Mouse (Mus musculus) 416B (cell line): ENCODE results near the gene Slc16a9.

ENCODE experiments used
- DNase-seq: peaks from one replicate; pipeline ENCODE4 v3.0.0; 2011; ENCODE audit warnings: low read depth

Gene Slc16a9

GRCm38 (mm10) chr10:70250354-70250753 lies 5.5 kb downstream of the Slc16a9 start:
- DNase-seq, result no peak

- no peak for DNase-seq
Observed at GRCm38 (mm10) chr10:70250766-70251165, 5.9 kb downstream of the Slc16a9 start.

- DNase-seq, result no peak
Observed at GRCm38 (mm10) chr10:70254666-70255065, 9.8 kb downstream of the Slc16a9 start.

- no peak for DNase-seq
Observed at GRCm38 (mm10) chr10:70255601-70256210, 10.8 kb downstream of the Slc16a9 start.

GRCm38 (mm10) chr10:70257029-70257428 lies 12.1 kb downstream of the Slc16a9 start:
- DNase-seq, result peak; percentile 88

GRCm38 (mm10) chr10:70260904-70261303 lies 16.0 kb downstream of the Slc16a9 start:
- peak; percentile 16 for DNase-seq

GRCm38 (mm10) chr10:70262051-70262450 lies 17.2 kb downstream of the Slc16a9 start:
- no peak for DNase-seq

GRCm38 (mm10) chr10:70263681-70264189 lies 18.8 kb downstream of the Slc16a9 start:
- no peak for DNase-seq

GRCm38 (mm10) chr10:70264337-70265036 lies 19.6 kb downstream of the Slc16a9 start:
- DNase-seq, result no peak

GRCm38 (mm10) chr10:70266501-70266900 lies 21.6 kb downstream of the Slc16a9 start:
- DNase-seq, result no peak

GRCm38 (mm10) chr10:70268581-70269446 lies 23.9 kb downstream of the Slc16a9 start:
- DNase-seq, result no peak

GRCm38 (mm10) chr10:70269447-70269787 lies 24.5 kb downstream of the Slc16a9 start:
- DNase-seq, result peak; percentile 14

- no peak for DNase-seq
Observed at GRCm38 (mm10) chr10:70276678-70277077, 31.8 kb downstream of the Slc16a9 start.

GRCm38 (mm10) chr10:70279349-70279748 lies 34.4 kb downstream of the Slc16a9 start:
- DNase-seq, result no peak

- DNase-seq, result peak; percentile 76
Observed at GRCm38 (mm10) chr10:70287825-70288235, 42.9 kb downstream of the Slc16a9 start.

GRCm38 (mm10) chr10:70288406-70289327 lies 43.8 kb downstream of the Slc16a9 start:
- DNase-seq, result no peak

- DNase-seq, result no peak
Observed at GRCm38 (mm10) chr10:70292014-70292413, 47.1 kb downstream of the Slc16a9 start.

- no peak for DNase-seq
Observed at GRCm38 (mm10) chr10:70294094-70294493, 49.2 kb downstream of the Slc16a9 start.

GRCm38 (mm10) chr10:70296531-70297366 lies 51.8 kb downstream of the Slc16a9 start:
- DNase-seq, result peak; percentile 82

- DNase-seq, result peak; percentile 61
Observed at GRCm38 (mm10) chr10:70299118-70299517, 54.2 kb downstream of the Slc16a9 start.

GRCm38 (mm10) chr10:70299653-70300052 lies 54.8 kb downstream of the Slc16a9 start:
- no peak for DNase-seq
